Mouse (Mus musculus): ENCODE data around the gene Ift172. TPM values are rescaled to one million over a fixed set of nuclear protein-coding genes. Genes with fewer than 3 reads are reported as not detected.

Gene Ift172
- polyA plus RNA-seq, 1 experiment from 2014 or later, result 36.0 TPM

Other genes starting within 250 kb of the Ift172 start
- 156 and 160 TPM in 2 replicates for gene Atraid, start 242.8 kb downstream of the Ift172 start, polyA plus RNA-seq (2015; fragmentation: Nextera tagmentation; extraction: Ambion mirVana)
- 17.3 and 19.3 TPM in 2 replicates for gene Slc5a6, start 242.2 kb downstream of the Ift172 start, polyA plus RNA-seq (2015; fragmentation: Nextera tagmentation; extraction: Ambion mirVana)
- 16.1 and 19.1 TPM in 2 replicates for gene Cad, start 236.3 kb downstream of the Ift172 start, polyA plus RNA-seq (2015; fragmentation: Nextera tagmentation; extraction: Ambion mirVana)
- gene Dnajc5g, start 184.8 kb downstream of the Ift172 start, polyA plus RNA-seq (2015; fragmentation: Nextera tagmentation; extraction: Ambion mirVana), result not detected in 2 replicates
- 15.9 and 16.8 TPM in 2 replicates for gene Slc30a3, start 182.9 kb downstream of the Ift172 start, polyA plus RNA-seq (2015; fragmentation: Nextera tagmentation; extraction: Ambion mirVana)
- not detected in 2 replicates for gene Trim54, start 174.4 kb downstream of the Ift172 start, polyA plus RNA-seq (2015; fragmentation: Nextera tagmentation; extraction: Ambion mirVana)
- not detected in 2 replicates for gene Ucn, start 152.3 kb downstream of the Ift172 start, polyA plus RNA-seq (2015; fragmentation: Nextera tagmentation; extraction: Ambion mirVana)
- gene Mpv17, start 136.9 kb downstream of the Ift172 start, polyA plus RNA-seq (2015; fragmentation: Nextera tagmentation; extraction: Ambion mirVana), result 54.7 and 57.5 TPM in 2 replicates
- gene Gm29609, start 111.2 kb downstream of the Ift172 start, polyA plus RNA-seq (2015; fragmentation: Nextera tagmentation; extraction: Ambion mirVana), result 0.86 and 1.1 TPM in 2 replicates
- gene Gtf3c2, start 111.0 kb downstream of the Ift172 start, polyA plus RNA-seq (2015; fragmentation: Nextera tagmentation; extraction: Ambion mirVana), result 78.1 and 80.2 TPM in 2 replicates
- gene Snx17, start 97.9 kb downstream of the Ift172 start, polyA plus RNA-seq (2015; fragmentation: Nextera tagmentation; extraction: Ambion mirVana), result 135 and 140 TPM in 2 replicates
- 71.5 and 74.6 TPM in 2 replicates for gene Eif2b4, start 97.7 kb downstream of the Ift172 start, polyA plus RNA-seq (2015; fragmentation: Nextera tagmentation; extraction: Ambion mirVana)
- 12.5 and 20.5 TPM in 2 replicates for gene Zfp513, start 88.8 kb downstream of the Ift172 start, polyA plus RNA-seq (2015; fragmentation: Nextera tagmentation; extraction: Ambion mirVana)
- gene Ppm1g, start 70.4 kb downstream of the Ift172 start, polyA plus RNA-seq (2015; fragmentation: Nextera tagmentation; extraction: Ambion mirVana), result 174 and 175 TPM in 2 replicates
- 153 and 160 TPM in 2 replicates for gene Nrbp1, start 50.3 kb downstream of the Ift172 start, polyA plus RNA-seq (2015; fragmentation: Nextera tagmentation; extraction: Ambion mirVana)
- gene Gm9970, start 49.9 kb downstream of the Ift172 start, polyA plus RNA-seq (2015; fragmentation: Nextera tagmentation; extraction: Ambion mirVana), result 0.54 and 0.63 TPM in 2 replicates
- 1.7 and 3.4 TPM in 2 replicates for gene Krtcap3, start 39.4 kb downstream of the Ift172 start, polyA plus RNA-seq (2015; fragmentation: Nextera tagmentation; extraction: Ambion mirVana)
- 63.2 and 74.5 TPM in 2 replicates for gene Fndc4, start 5.0 kb upstream of the Ift172 start, polyA plus RNA-seq (2015; fragmentation: Nextera tagmentation; extraction: Ambion mirVana)
- gene Gckr, start 6.3 kb upstream of the Ift172 start, polyA plus RNA-seq (2015; fragmentation: Nextera tagmentation; extraction: Ambion mirVana), result 0.12 and 0.43 TPM in 2 replicates
- 124 and 125 TPM in 2 replicates for gene Zfp512, start 161.3 kb upstream of the Ift172 start, polyA plus RNA-seq (2015; fragmentation: Nextera tagmentation; extraction: Ambion mirVana)
- gene 4930548H24Rik, start 194.6 kb upstream of the Ift172 start, polyA plus RNA-seq (2015; fragmentation: Nextera tagmentation; extraction: Ambion mirVana), result 0.13 and 0.18 TPM in 2 replicates
- gene Gpn1, start 203.6 kb upstream of the Ift172 start, polyA plus RNA-seq (2015; fragmentation: Nextera tagmentation; extraction: Ambion mirVana), result 78.3 and 80.5 TPM in 2 replicates
- 32.6 and 34.8 TPM in 2 replicates for gene Slc4a1ap, start 235.9 kb upstream of the Ift172 start, polyA plus RNA-seq (2015; fragmentation: Nextera tagmentation; extraction: Ambion mirVana)
- 30.5 and 33.7 TPM in 2 replicates for gene Supt7l, start 236.7 kb upstream of the Ift172 start, polyA plus RNA-seq (2015; fragmentation: Nextera tagmentation; extraction: Ambion mirVana)

All from midbrain, embryonic 13.5 days (tissue).